Mouse (Mus musculus): ENCODE measurements at regions not wholly inside any gene's neighbourhood (a gene's known extent, or its start where the extent isn't known, plus 50 kb on each side); places are given as distances from the start of the nearest gene placed in this dataset.

DNA sequence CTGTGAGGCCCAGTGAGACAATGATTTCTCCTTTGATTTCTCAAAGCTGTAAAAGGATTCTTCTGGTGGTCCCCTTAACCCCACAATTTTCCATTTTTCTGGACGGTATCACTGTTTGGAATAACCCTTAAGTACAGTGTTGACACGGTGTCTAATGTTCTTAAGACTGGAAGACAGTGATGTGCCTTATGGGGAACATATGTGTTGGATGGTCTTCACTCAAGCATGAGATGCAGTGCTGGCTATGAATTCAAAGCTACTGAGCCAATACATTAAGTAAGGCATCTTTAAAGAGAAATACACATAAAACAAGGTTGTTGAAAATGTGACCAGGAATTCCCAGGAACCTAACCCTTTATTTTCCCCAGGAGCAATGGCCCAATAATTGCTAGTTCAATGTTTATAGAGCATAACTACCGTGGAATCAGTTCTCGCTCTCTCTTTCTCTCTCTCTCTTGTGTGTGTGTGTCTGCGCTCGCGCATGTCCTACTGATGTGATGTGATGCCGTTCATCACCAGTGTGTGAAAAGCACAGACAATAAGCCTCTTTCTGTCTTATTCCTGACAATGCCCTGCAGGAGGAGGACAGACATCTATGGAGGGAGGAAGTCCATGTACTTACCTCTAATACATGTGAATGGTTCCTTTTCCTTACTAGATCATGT is 125.4 kb upstream of the Peli1 start:
- TF ChIP-seq POLR2A (IDR thresholded peaks at IDR 0.05; ENCODE audit: insufficient read depth, low read length) (no peak), EP300 (IDR thresholded peaks at IDR 0.05; ENCODE audit: insufficient read depth, low read depth, low read length) (no peak), CTCF (IDR thresholded peaks at IDR 0.05; ENCODE audit: low read depth, low read length) (no peak)

Data from ES-Bruce4 (cell line).